Mouse (Mus musculus) kidney, adult 9 months (tissue): ENCODE measurements around the gene Agap2.
A peak's percentile ranks its signal among the peaks of the same experiment; 100 is the strongest.

Experiments
- DNase-seq: peaks from one replicate; pipeline ENCODE4 v3.0.0; 2022

The Agap2 gene

DNA sequence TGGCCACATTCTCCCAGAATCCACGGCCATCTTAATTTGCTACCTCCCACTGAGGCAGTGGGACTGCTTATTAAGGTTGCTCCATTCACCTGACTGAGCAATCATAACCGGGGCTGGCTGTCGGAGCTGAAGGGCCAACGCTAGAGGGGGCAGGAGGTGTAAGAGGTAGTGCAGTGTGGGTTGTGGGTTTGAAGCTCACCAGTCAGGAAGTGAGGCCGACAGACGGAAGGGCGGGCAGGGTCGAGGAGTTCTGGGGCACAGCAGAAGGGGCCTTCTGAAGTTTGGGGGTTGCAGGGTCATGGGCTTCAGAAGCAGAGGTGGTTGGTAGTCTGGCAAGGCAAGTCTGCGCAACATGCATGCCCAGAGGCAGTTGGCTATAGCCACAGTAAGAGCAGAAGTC, at the start of gene Agap2:
TSS of gene Agap2 (plus strand) at position 205 of the 400 bp plus-strand sequence.
- no peak for DNase-seq

DNA sequence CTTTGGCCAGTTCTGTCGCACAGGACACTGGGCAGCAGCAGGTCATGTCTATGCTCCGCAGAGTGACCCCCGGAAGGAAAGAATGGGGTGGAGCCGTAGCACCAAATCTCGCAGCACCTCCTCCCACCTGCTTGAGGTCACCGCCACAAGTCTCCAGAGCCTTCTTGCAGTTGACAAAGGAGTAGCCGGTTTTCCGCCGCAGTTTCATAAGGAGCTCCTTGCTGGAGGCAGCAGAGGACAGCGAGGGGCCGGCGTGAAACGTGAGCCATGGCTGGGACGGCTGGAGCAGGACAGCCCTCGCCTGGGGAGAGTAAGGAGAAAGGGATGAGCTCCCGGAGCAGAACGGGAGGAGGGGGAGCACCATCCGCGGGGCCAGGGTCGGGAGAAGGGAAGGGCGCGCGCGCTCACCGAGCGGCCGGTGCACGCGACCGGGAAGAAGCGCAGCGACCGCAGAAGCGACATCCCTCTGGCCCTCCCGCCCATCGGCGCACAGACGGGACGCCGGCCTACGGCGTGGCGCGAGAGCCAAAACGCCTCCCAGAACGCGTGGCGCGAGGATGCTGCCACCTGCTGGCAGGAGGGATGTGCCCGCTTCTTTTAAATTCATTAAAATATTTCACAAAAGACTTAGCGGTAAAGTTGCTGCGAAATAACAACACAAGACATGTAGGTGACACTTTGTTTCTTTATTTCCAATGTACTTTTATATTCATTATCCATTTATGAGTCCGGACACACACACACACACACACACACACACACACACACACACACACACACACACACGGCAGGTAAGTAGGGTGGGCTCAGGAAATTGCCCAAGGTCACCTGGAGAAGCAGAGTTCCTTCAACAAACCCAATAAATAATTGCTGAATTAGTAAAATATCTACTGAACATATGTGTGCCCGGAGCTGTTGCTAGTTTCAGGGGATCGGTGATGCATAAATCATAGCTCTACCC, 44.5 kb upstream of the Agap2 start, which contains the start of gene Tsfm:
TSS of gene Tsfm (minus strand) at position 505 of the 961 bp plus-strand sequence.
- peak; percentile 91 for DNase-seq

GRCm38 (mm10) chr10:127033301-127033741, 41.8 kb upstream of the Agap2 start:
- DNase-seq: peak; percentile 90

GRCm38 (mm10) chr10:127036273-127036672, 38.8 kb upstream of the Agap2 start:
- DNase-seq: peak; percentile 91

DNA sequence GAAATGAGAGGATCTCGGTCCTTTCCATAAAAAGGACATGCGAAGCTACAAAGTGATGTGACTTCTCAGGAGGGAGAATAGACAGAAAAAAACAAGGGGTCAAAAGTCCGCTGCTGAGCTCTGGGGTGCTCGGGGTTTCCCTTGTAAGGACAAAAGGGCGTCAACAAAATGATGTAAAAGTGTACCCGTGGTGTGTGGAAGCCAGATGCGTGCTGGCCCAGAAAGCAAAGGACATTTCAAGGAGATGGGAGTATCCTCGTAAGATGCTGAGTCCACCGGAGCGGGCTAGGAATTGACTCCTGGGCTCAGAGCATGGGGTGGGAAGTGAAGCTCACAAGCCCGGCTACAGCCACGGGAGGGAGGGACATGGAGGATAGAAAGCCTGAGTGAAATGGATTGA, 37.4 kb upstream of the Agap2 start:
- DNase-seq: peak; percentile 81

DNA sequence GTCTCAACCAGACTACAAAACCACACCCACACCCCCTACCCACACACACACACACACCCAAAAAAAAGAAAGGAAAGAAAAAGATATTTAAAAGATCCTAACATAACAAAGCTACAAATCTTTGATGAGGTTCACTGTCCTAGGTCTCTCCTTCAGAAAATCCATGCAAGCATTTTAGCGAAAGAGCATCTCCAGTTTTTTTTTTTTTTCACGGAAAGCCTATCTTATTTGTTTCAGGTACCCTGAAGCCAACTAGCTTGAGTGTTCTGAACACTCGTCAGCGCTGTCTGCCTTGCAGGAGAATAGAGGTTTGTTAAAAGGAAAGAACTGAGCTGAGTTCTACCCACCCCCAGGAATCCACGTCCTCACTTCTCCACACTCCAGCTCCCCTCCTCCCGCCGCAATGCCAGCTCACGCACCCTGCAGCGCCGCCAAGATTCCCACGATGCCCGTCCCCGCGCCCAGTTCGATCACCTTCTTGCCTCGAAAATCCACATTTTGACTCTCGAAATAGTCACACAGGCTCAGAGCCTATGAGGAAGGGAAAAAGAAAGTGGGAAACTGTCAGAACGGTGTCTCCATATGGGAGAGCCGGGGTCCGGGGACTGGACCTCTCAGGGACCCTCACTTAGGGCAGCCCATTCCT, 34.4 kb upstream of the Agap2 start:
- no peak for DNase-seq

DNA sequence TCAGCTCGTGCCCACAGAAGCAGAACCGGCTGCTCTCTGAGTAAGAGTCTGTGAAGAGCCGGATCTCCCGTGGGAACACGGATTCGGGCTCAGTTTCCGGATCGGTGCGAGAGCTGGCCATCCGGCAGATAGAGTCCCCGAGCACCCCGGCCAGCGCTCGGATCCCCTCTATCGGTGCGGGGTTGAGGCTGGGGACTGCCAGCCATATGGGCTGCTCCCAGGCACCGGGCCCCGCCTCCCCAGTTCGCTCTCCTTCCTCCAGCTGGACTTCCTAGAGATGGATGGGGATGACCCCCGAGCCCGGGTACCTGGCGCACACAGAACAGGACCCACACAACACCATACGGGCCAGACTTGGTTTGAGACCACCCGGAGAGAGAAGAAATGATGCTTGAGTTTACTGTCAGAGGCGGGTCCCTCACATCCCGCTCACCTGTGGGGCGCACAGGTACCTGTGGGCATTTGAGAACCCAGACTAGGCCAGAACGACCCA, 33.8 kb upstream of the Agap2 start, which contains the start of the genes Mettl1 and Eef1akmt3:
TSS of gene Mettl1 (plus strand) at position 141 of the 493 bp plus-strand sequence.
TSS of gene Eef1akmt3 (minus strand) at position 240 of the 493 bp plus-strand sequence.
- DNase-seq: peak; percentile 57

DNA sequence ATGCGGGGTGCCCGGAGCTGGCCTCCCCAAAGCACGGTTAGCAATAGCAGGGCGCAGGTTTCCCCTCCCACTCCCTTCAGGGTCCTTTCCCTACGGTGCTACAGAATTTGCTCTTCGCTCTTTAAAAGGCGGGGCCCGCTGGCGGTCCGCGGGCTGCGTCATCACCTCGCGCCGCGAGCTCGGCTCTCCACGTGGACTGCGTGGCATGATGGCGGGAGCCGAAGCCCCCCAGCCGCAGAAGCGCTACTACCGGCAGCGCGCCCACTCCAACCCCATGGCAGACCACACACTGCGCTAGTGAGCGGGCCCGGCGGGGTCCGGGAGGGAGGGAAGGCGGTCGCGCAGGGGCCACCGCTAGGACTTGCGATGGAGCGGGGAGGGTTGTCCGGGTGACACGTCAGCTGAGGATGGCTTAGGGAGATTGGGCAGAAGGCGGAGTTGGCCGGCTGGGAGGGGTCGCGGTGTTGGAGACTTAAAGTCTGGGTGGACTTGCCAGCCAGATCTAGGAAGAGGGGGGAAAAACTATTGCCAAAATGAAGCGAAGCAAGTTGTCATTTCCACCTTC, 33.2 kb upstream of the Agap2 start:
- peak; percentile 91 for DNase-seq

DNA sequence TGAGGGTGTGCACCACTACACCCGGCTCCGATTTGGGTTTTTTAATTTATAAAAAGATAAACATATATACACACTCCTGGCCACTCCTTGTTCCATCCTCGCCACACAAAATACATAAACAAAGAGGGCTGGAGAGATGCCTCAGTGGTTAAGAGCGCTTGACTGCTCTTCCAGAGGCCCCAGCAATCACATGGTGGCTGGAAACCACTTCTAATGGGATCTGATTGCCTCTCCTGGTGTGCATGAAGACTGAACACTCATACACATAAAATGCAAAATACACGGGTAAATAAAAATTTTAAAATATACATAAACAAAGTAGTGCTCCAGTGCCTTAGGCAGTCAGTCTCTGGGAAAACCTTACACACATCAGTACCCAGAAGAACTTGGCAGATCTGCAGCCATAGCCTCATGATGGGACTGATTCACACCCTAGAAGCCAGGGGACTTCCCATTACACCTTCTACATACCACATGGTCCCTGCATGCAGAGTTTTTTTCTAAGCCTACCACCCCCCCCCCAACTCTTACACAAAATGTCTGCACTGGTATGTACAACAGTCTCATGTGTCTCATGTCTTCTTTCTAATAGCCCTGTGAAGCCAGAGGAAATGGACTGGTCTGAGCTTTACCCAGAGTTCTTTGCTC, 32.5 kb upstream of the Agap2 start:
- DNase-seq: no peak

GRCm38 (mm10) chr10:127043187-127043586, 31.9 kb upstream of the Agap2 start:
- DNase-seq: peak; percentile 96

DNA sequence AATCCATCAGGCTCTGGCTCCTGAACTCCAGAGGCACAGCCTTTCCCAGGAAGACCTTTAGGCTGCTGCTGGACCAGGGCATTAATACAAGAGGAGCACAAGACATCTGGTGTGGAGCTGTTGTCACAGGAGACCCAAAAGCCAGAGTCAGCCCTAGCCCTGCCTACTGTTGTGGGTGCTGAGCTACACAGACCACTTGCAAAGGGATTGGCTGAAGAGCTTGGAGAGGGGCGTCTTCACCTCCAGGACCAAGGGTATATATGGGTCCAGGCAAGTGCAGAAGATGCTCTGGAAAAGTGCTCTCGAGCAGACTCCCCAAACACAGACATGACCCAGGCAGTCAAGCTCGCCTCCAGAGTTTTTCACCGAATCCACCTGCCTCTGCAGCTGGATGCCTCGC, 27.1 kb upstream of the Agap2 start, which contains the start of gene Cyp27b1:
TSS of gene Cyp27b1 (plus strand) at position 297 of the 400 bp plus-strand sequence.
- DNase-seq: no peak

DNA sequence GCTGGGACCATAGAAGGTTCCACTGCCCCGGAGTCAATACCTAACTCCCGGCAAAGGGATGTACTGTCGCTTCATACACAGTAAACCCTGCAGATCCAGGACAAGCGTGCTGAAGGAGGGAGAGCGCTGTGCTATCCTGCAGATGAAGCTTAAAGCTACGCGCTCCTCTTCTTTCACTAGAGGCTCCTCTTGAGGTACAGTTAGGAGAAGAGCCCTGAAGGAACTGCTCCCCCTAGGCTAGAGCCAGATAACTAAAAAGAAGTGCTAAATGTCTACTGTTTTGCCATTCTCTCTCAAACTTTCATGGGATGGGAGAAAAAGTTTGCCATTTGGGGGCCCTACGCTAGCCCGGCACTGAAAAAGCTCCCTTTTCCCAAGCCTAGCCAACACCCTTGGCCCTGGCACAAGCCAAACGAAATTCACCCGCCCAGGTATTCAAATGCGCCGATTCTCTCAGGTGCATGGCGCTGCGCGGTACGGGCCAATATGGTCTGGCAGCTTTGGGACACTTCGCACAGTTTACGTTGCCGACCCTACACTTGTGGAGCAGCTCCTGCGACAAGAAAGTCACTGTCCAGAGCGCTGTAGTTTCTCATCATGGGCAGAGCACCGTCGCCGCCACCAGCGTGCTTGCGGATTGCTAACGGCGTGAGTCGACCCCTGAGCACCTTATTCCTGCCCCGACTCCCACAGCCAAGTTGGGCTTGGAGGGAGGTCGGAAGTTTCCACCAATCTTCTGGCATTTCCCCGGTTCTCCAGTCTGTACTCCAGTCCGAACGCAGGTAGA, 26.3 kb upstream of the Agap2 start:
- DNase-seq: no peak

- DNase-seq: peak; percentile 53
These were observed 25.5 kb upstream of the Agap2 start for GRCm38 (mm10) chr10:127049395-127050118.

DNA sequence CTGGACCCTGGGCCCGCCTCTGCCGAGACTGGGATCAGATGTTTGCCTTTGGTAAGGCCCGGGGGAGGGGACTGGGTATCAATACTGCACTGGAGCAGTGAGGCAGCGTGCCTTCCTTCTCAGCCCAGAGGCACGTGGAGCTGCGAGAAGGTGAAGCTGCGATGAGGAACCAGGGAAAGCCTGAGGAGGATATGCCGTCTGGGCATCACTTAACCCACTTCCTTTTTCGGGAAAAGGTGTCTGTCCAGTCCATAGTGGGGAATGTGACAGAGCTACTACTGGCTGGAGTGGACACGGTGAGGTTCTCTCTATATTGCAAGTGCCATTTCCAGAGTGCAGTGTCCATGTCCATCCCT, 25.0 kb upstream of the Agap2 start:
- no peak for DNase-seq

GRCm38 (mm10) chr10:127054646-127055045, 20.4 kb upstream of the Agap2 start:
- DNase-seq: no peak

GRCm38 (mm10) chr10:127055406-127055805, 19.7 kb upstream of the Agap2 start:
- DNase-seq: no peak

- DNase-seq: no peak
These were observed 18.6 kb upstream of the Agap2 start for GRCm38 (mm10) chr10:127056490-127056889.

- peak; percentile 78 for DNase-seq
These were observed 16.9 kb upstream of the Agap2 start for GRCm38 (mm10) chr10:127058161-127058560.

DNA sequence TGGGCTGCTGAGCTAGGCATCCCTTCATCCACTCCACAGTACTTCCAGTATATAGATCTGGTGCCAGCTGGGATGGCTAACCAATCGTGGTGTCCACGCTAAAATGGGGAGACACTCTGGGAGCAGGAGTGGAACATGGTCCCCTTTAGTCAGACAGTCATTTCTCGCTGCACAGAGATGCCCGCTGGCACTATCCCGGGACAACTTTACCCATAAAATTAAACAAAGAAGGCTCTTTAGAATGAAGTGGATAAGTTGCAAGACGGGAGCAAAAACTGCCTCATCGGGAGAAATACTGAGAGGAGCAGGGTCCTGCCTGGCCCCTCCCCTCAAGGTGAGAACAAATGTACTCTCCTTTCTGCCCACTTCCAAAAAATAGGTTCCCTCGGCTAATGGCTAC, 16.4 kb upstream of the Agap2 start:
- no peak for DNase-seq

- DNase-seq: no peak
These were observed 15.7 kb upstream of the Agap2 start for GRCm38 (mm10) chr10:127059174-127059967.
